9 mouse cellular contexts compared by ENCODE assay signal in the genomic region with DNA sequence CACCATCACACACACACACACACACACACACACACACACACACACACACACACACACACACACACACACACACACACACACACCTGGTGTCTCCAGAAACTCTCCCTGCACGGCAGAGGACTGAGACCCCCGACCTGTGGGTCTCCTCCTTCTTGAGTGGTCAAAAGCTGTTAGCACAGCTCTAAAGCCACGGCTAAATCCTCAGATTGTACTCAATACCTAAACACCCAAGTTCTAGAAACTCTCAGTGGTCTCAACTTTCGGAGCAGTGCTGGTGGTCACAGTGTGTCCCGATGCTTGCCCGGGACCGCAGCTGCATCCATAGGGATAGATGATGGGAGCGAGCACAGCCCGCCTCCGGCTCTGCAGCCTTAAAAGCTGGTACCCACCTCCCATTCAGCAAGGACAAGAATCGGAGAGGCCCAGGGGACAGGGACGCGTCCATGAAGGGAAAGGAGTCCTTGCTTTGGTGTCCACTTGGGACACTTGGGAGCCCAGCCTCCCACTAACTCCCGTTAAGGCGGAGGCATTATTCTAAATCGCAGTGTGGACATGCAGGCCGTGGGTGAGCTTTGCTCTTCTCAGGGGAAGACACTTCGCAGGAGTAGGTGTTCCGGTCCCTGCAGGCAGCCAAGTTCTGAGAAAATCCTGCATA. TPM values are rescaled to one million over a fixed set of nuclear protein-coding genes. Genes with fewer than 3 reads are reported as not detected.
DNase-seq lines count a peak whose midpoint lies in the region; ATAC-seq lines count a peak whose summit lies in the region.
"Had no signal": no experiment of that assay in that cellular context is flagged by ENCODE, and none has a peak within 500 bp of the region (broad histone marks: within the 10 kb centered on the region; RNA-seq: fewer than 3 reads in every experiment).

No protein-coding gene starts in this region.

- no peak overlapping the region for H3K9ac ChIP-seq in kidney, embryonic 15.5 days

- no peaks in the 10 kb centered on the region for H3K36me3 ChIP-seq in forebrain, embryonic 10.5 days (replicated peaks)
- H3K36me3 ChIP-seq in limb, embryonic 10.5 days = no peaks in the 10 kb centered on the region
- H3K36me3 ChIP-seq in kidney, embryonic 15.5 days = no peaks in the 10 kb centered on the region

- no peaks in the 10 kb centered on the region for H3K9me3 ChIP-seq in forebrain, embryonic 10.5 days
- no peaks in the 10 kb centered on the region for H3K9me3 ChIP-seq in limb, embryonic 10.5 days (replicated peaks)
- no peaks in the 10 kb centered on the region for H3K9me3 ChIP-seq in kidney, embryonic 15.5 days (replicated peaks)

- no peak overlapping the region for H3K4me2 ChIP-seq in kidney, embryonic 15.5 days

- ATAC-seq in kidney, embryonic 15.5 days (replicated peaks; ENCODE audit: low FRiP score) = no peak

- intact Hi-C loops in left cerebral cortex, postnatal 10 days (cut with DNase I) = loop anchor here (5.0 kb wide), 2 partner anchors 152 to 262 kb away; no protein-coding TSS in a partner anchor

- H3K27me3 ChIP-seq in forebrain, embryonic 10.5 days (ENCODE audit: poor library complexity, severe bottlenecking) = peaks cover 97% of the 10 kb centered on the region
- peaks cover 97% of the 10 kb centered on the region for H3K27me3 ChIP-seq in limb, embryonic 10.5 days (ENCODE audit: low read depth, poor library complexity, severe bottlenecking)
- peaks cover 95% of the 10 kb centered on the region for H3K27me3 ChIP-seq in kidney, embryonic 15.5 days

- peak; percentile 13 to 49 for DNase-seq in left cerebral cortex, adult 18-20 months (ENCODE audit: low spot score in 2 of 2)
- DNase-seq in left cerebral cortex, postnatal 10 days (ENCODE audit: extremely low spot score in 1 of 2, low spot score in 2 of 2) = no peak
- peak; percentile 66 for DNase-seq in forebrain, embryonic 10.5 days (ENCODE audit: extremely low spot score, low spot score)
- DNase-seq in limb, embryonic 10.5 days (ENCODE audit: low spot score) = peak; percentile 68
- DNase-seq in right cerebral cortex, postnatal 4 days = peak; percentile 13
- no peak for DNase-seq in thymus, postnatal 36 days
- DNase-seq: gastrocnemius, postnatal 14 days had no signal

- WGBS in forebrain, embryonic 10.5 days = 0% methylated on average over 19 of the region's 19 CpGs
- WGBS in limb, embryonic 10.5 days = 2% methylated on average over 19 of the region's 19 CpGs
- under 1% methylated on average over 19 of the region's 19 CpGs for WGBS in kidney, embryonic 15.5 days

- peak overlapping the region; percentile 84 for H3K27ac ChIP-seq in forebrain, embryonic 10.5 days
- no peak overlapping the region for H3K27ac ChIP-seq in limb, embryonic 10.5 days
- no peak overlapping the region for H3K27ac ChIP-seq in kidney, embryonic 15.5 days
- H3K27ac ChIP-seq: macrophage had no signal

- peaks cover 96% of the 10 kb centered on the region for H3K4me1 ChIP-seq in forebrain, embryonic 10.5 days
- peaks cover 63% of the 10 kb centered on the region for H3K4me1 ChIP-seq in limb, embryonic 10.5 days
- H3K4me1 ChIP-seq in kidney, embryonic 15.5 days = peaks cover 54% of the 10 kb centered on the region

- H3K4me3 ChIP-seq in forebrain, embryonic 10.5 days = peak overlapping the region; percentile 46
- H3K4me3 ChIP-seq in limb, embryonic 10.5 days = peak overlapping the region; percentile 42; the same call in 1 of the 2 replicates
- H3K4me3 ChIP-seq in kidney, embryonic 15.5 days (replicated peaks) = no peak overlapping the region

RNA-seq across cellular contexts. Expression of gene Insm1, which starts 2.7 kb away (rescaled TPM):
- 1 to 10 TPM; 6.7 to 7.0 TPM for total RNA-seq in left cerebral cortex, adult 18-20 months (2021)
- total RNA-seq in left cerebral cortex, postnatal 10 days (2021) = 1 to 10 TPM; 3.2 to 3.6 TPM
- polyA plus RNA-seq in forebrain, embryonic 10.5 days (2016; fragmentation: Nextera tagmentation; extraction: Ambion mirVana) = 1.6 and 1.8 TPM in 2 replicates
- 0.06 TPM in 1 of 2 replicates, not detected in the other for polyA plus RNA-seq in limb, embryonic 10.5 days (2016; fragmentation: Nextera tagmentation; extraction: Ambion mirVana)
- 0.05 and 0.16 TPM in 2 replicates for polyA plus RNA-seq in kidney, embryonic 15.5 days (2015; fragmentation: Nextera tagmentation; extraction: Ambion mirVana)
- total RNA-seq: gastrocnemius, postnatal 14 days had no signal
- polyA plus RNA-seq: macrophage had no signal

Comparison
In these comparisons a context has a peak if more than half of its experiments do, and no peak if none do; other contexts are left out.
1. DNase-seq: peak in left cerebral cortex, adult 18-20 months (2 of 2), forebrain, embryonic 10.5 days (single experiment), limb, embryonic 10.5 days (single experiment) and right cerebral cortex, postnatal 4 days (single experiment); none in left cerebral cortex, postnatal 10 days (0 of 2) and thymus, postnatal 36 days (0 of 2).